Mouse (Mus musculus) stomach, postnatal 0 days (tissue): ENCODE data around the gene Stac3.

Experiments
- CTCF ChIP-seq: IDR thresholded peaks from 2 replicates; pipeline ENCODE4 v1.5.1; 2016; ENCODE audit warnings: antibody characterized with exemption, low read depth, mild to moderate bottlenecking, moderate library complexity
- EP300 ChIP-seq: optimal IDR thresholded peaks from 2 replicates; pipeline ENCODE3; 2016; ENCODE audit warnings: antibody characterized with exemption

DNA sequence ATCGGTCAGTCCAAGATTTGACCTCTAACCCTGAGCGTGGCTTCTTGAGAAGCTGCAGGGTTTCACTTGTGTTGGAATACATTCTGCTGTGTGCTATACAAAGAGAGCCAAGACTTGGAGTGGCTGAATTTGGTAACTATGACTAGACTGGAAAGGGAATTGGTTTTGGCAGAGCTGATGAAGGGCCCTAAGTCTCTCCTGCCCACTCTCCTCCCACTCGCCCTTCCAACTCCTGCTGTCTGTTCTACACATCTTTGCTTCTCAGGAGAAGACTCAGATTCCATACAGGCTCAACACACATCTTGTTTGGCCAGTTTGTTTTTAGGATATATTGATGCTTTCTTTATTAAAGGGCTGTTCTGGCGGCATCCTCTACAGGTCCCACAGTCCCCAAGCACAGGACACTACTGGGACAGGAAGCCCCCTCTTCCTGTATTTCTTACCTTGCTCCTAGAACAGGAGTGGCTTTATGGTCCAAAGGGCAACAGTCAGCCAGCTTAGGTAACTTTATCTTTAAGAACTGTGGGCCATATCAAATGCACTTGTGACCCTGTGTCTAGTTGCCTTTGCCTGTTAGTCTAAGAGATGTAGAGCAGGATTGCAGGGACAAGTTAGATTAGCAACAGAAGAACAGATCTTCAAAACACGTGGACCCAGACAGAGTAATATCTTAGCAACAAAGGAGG lies 38.9 kb upstream of the Stac3 start:
- no peak for TF ChIP-seq CTCF
- TF ChIP-seq EP300 = no peak
